Mouse (Mus musculus) lung, embryonic 16.5 days (tissue): ENCODE data around the gene Lpp. TPM values are rescaled to one million over a fixed set of nuclear protein-coding genes. Genes with fewer than 3 reads are reported as not detected.
A peak's percentile ranks its signal among the peaks of the same experiment; 100 is the strongest.

Experiments used
- ATAC-seq: fragments of 200-750 bp; cut with Nextera tagmentation; 2 replicates; pipeline ENCODE4 v1.8.0; 2017; ENCODE audit warnings: low read depth, mild to moderate bottlenecking, moderate library complexity
- H3K27ac ChIP-seq: fragments of 300-500 bp; sonication (generic); 2 replicates; pipeline ENCODE4 v1.5.1; 2014; ENCODE audit warnings: mild to moderate bottlenecking, control low read depth, low read length
- H3K27me3 ChIP-seq: fragments of 300-500 bp; sonication (generic); 2 replicates; pipeline ENCODE4 v1.6.1; 2014; ENCODE audit warnings: low read depth, low read length, mixed read lengths; ENCODE audit not compliant: control insufficient read depth, insufficient read depth
- H3K36me3 ChIP-seq: fragments of 300-500 bp; sonication (generic); 2 replicates; pipeline ENCODE4 v1.6.1; 2014; ENCODE audit warnings: low read length; ENCODE audit not compliant: control insufficient read depth, insufficient read depth
- H3K4me1 ChIP-seq: fragments of 300-500 bp; sonication (generic); replicated peaks from 2 replicates; pipeline ENCODE4 v1.6.1; 2014; ENCODE audit warnings: low read length, mixed read lengths; ENCODE audit not compliant: control insufficient read depth, insufficient read depth
- H3K4me2 ChIP-seq: fragments of 300-500 bp; sonication (generic); 2 replicates; pipeline ENCODE4 v1.6.1; 2014; ENCODE audit warnings: low read depth, low read length, control low read depth
- H3K4me3 ChIP-seq: fragments of 300-500 bp; sonication (generic); 2 replicates; pipeline ENCODE4 v1.5.1; 2014; ENCODE audit warnings: mild to moderate bottlenecking, low read length, control low read depth
- H3K9ac ChIP-seq: fragments of 300-500 bp; sonication (generic); 2 replicates; pipeline ENCODE4 v1.6.1; 2014; ENCODE audit warnings: low read length, control low read depth
- H3K9me3 ChIP-seq: fragments of 300-500 bp; sonication (generic); 2 replicates; pipeline ENCODE4 v1.6.1; 2016; ENCODE audit warnings: low read length; ENCODE audit not compliant: control insufficient read depth
- WGBS: fragments of 180-500 bp; shearing (Covaris S2); extraction: QIAGEN DNeasy Blood & Tissue Kit; methylation state at CpG from one replicate; pipeline ENCODE4 v1.1.7; 2014; 5-methylcytosine and 5-hydroxymethylcytosine counted together
- polyA plus RNA-seq: library from polyadenylated mRNA; unstranded; fragments of >200 nt; fragmentation: Nextera tagmentation; extraction: Ambion mirVana; gene quantifications from 2 replicates; pipeline ENCODE4 v1.2.1, GENCODE M21; 2015

Lpp gene
- polyA plus RNA-seq, 1 experiment from 2014 or later, result 76.8 TPM

GRCm38 (mm10) chr16:24492194-24492940 is 99.1 kb downstream of the Lpp start:
- Histone ChIP-seq H3K36me3 (no peaks in the 10 kb centered on the region), H3K27me3 (no peaks in the 10 kb centered on the region), H3K27ac (peak overlapping the region; percentile 48; the same call in 1 of the 2 replicates), H3K4me3 (no peak overlapping the region), H3K9me3 (no peaks in the 10 kb centered on the region), H3K4me2 (no peak overlapping the region), H3K4me1 (peaks cover 66% of the 10 kb centered on the region), H3K9ac (no peak overlapping the region)
- peak; percentile 8 for ATAC-seq
- WGBS, result 42% methylated on average over 4 of the region's 4 CpGs

GRCm38 (mm10) chr16:24494531-24494930 is 101.2 kb downstream of the Lpp start:
- Histone ChIP-seq H3K4me2 (no peak overlapping the region), H3K36me3 (no peaks in the 10 kb centered on the region), H3K4me1 (peaks cover 46% of the 10 kb centered on the region), H3K9me3 (no peaks in the 10 kb centered on the region), H3K27me3 (no peaks in the 10 kb centered on the region), H3K4me3 (no peak overlapping the region), H3K27ac (peak overlapping the region; percentile 75), H3K9ac (no peak overlapping the region)
- 29% methylated on average over 6 of the region's 6 CpGs for WGBS
- ATAC-seq, result peak; percentile 37

GRCm38 (mm10) chr16:24495461-24495860 is 102.2 kb downstream of the Lpp start:
- 80% methylated on average over 4 of the region's 4 CpGs for WGBS
- Histone ChIP-seq H3K9ac (no peak overlapping the region), H3K27ac (peak overlapping the region; percentile 75; the same call in 1 of the 2 replicates), H3K27me3 (no peaks in the 10 kb centered on the region), H3K9me3 (no peaks in the 10 kb centered on the region), H3K4me2 (no peak overlapping the region), H3K4me3 (no peak overlapping the region), H3K36me3 (no peaks in the 10 kb centered on the region), H3K4me1 (peaks cover 37% of the 10 kb centered on the region)
- no peak for ATAC-seq

GRCm38 (mm10) chr16:24496635-24497034 is 103.3 kb downstream of the Lpp start:
- H3K36me3 ChIP-seq, result no peaks in the 10 kb centered on the region
- no peak for ATAC-seq
- H3K4me3 ChIP-seq, result no peak overlapping the region
- 80% methylated on average over 7 of the region's 7 CpGs for WGBS
- no peaks in the 10 kb centered on the region for H3K27me3 ChIP-seq
- no peaks in the 10 kb centered on the region for H3K9me3 ChIP-seq
- peaks cover 26% of the 10 kb centered on the region for H3K4me1 ChIP-seq
- no peak overlapping the region for H3K27ac ChIP-seq
- no peak overlapping the region for H3K9ac ChIP-seq
- no peak overlapping the region for H3K4me2 ChIP-seq

GRCm38 (mm10) chr16:24497413-24497812 is 104.1 kb downstream of the Lpp start:
- Histone ChIP-seq H3K4me1 (peaks cover 20% of the 10 kb centered on the region), H3K4me2 (no peak overlapping the region), H3K27me3 (no peaks in the 10 kb centered on the region), H3K27ac (no peak overlapping the region), H3K9ac (no peak overlapping the region), H3K4me3 (no peak overlapping the region), H3K36me3 (no peaks in the 10 kb centered on the region), H3K9me3 (no peaks in the 10 kb centered on the region)
- no peak for ATAC-seq
- 82% methylated on average over 2 of the region's 2 CpGs for WGBS

- Histone ChIP-seq H3K27me3 (no peaks in the 10 kb centered on the region), H3K4me2 (no peak overlapping the region), H3K4me3 (no peak overlapping the region), H3K4me1 (peaks cover 17% of the 10 kb centered on the region), H3K36me3 (no peaks in the 10 kb centered on the region), H3K9me3 (no peaks in the 10 kb centered on the region), H3K9ac (no peak overlapping the region), H3K27ac (no peak overlapping the region)
- WGBS, result 79% methylated on average over 5 of the region's 5 CpGs
- ATAC-seq, result no peak
Observed at GRCm38 (mm10) chr16:24498103-24498659, 104.9 kb downstream of the Lpp start.

GRCm38 (mm10) chr16:24501197-24501596 is 107.9 kb downstream of the Lpp start:
- H3K27ac ChIP-seq, result no peak overlapping the region
- no peak overlapping the region for H3K4me2 ChIP-seq
- ATAC-seq, result no peak

GRCm38 (mm10) chr16:24501628-24502294 is 108.5 kb downstream of the Lpp start:
- Histone ChIP-seq H3K27ac (no peak overlapping the region), H3K9ac (no peak overlapping the region)

More at GRCm38 (mm10) chr16:24501197-24501596, 107.9 kb downstream of the Lpp start:
- H3K27me3 ChIP-seq, result no peaks in the 10 kb centered on the region
- H3K9ac ChIP-seq, result no peak overlapping the region
- no peaks in the 10 kb centered on the region for H3K9me3 ChIP-seq
- no peaks in the 10 kb centered on the region for H3K36me3 ChIP-seq
- WGBS, result 78% methylated on average over 6 of the region's 6 CpGs
- H3K4me3 ChIP-seq, result no peak overlapping the region
- peaks cover 2% of the 10 kb centered on the region; the same call in 1 of the 2 replicates for H3K4me1 ChIP-seq

GRCm38 (mm10) chr16:24502295-24502823 is 109.1 kb downstream of the Lpp start:
- Histone ChIP-seq H3K4me1 (peaks cover 2% of the 10 kb centered on the region; the same call in 1 of the 2 replicates), H3K4me2 (no peak overlapping the region), H3K4me3 (no peak overlapping the region), H3K9ac (no peak overlapping the region), H3K27me3 (no peaks in the 10 kb centered on the region), H3K27ac (no peak overlapping the region), H3K36me3 (no peaks in the 10 kb centered on the region), H3K9me3 (no peaks in the 10 kb centered on the region)
- ATAC-seq, result no peak
- WGBS, result 78% methylated on average over 3 of the region's 3 CpGs

More at GRCm38 (mm10) chr16:24501628-24502294, 108.5 kb downstream of the Lpp start:
- ATAC-seq, result no peak
- Histone ChIP-seq H3K4me2 (no peak overlapping the region), H3K36me3 (no peaks in the 10 kb centered on the region), H3K27me3 (no peaks in the 10 kb centered on the region), H3K4me1 (peaks cover 2% of the 10 kb centered on the region; the same call in 1 of the 2 replicates), H3K9me3 (no peaks in the 10 kb centered on the region), H3K4me3 (no peak overlapping the region)
- WGBS, result 70% methylated on average over 11 of the region's 11 CpGs
